Mouse (Mus musculus): ENCODE measurements around the gene Myl6. TPM values are rescaled to one million over a fixed set of nuclear protein-coding genes. Genes with fewer than 3 reads are reported as not detected.

Gene Myl6
- polyA plus RNA-seq, 1 experiment from 2014 or later, result 1,202 TPM

DNA sequence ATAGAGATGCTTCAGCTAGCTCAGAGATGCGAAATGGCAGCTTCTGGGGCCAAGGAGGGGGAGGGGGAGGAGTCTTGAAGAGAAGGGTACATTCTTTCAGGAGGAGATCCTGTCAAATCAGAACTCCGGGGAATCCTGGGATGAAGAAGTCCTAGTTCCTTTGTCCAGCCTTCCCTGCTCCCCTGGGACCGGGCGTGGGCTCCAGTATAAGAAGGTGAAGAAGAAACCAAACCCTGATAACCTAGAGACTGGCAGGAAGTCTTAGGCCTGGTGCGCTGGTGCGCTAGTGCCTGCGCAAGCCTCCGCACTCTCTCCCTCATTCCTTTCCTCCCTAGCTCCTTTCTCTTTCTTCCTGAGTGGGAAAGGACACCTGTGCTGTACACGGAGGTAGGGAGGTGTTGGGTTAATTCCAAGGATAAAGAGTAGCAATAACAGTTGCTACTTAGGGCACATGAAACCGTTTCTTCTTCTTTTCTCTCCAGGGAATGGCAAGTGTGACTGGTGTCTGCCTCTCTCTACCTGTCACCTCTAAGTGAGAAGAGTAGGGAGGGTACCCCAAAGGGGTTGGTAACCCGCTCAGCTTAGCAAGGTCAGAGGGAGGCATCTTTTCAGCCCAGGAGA, 30.3 kb upstream of the Myl6 start:
- Histone ChIP-seq H3K27ac (replicated peaks) (peak overlapping the region; percentile 73; the same call in 1 of the 2 replicates), H3K27me3 (replicated peaks) (no peaks in the 10 kb centered on the region), H3K4me1 (peaks cover 18% of the 10 kb centered on the region), H3K4me3 (peak overlapping the region; percentile 77), H3K9me3 (no peaks in the 10 kb centered on the region), H3K36me3 (peaks cover 38% of the 10 kb centered on the region), H3K9ac (peak overlapping the region; percentile 88), H3K4me2 (peak overlapping the region; percentile 89)
- WGBS, result 25% methylated on average over 11 of the region's 11 CpGs
- no peak for ATAC-seq (ENCODE audit: extremely low read depth, insufficient number of reproducible peaks, low FRiP score, low TSS enrichment)

DNA sequence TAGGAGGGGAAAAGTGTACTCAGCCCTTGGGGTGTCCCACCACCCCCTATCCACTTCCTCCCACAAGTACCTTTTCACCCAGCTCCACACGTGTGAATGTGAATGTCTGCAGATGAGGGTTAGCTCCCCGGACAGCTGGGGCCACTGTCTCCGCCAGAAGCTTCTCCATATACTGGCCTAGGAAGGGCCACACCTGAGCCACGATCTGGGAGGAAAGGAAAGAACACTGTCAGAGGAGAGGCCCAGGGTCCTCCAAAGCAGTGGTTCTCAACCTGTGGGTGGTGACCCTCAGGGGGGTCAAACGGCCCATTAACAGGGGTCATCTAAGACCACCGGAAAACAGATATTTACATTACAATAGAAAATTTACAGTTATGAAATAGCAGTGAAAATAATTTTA, 28.4 kb upstream of the Myl6 start:
- no peak for ATAC-seq (ENCODE audit: extremely low read depth, insufficient number of reproducible peaks, low FRiP score, low TSS enrichment)
- Histone ChIP-seq H3K4me2 (no peak overlapping the region), H3K27ac (replicated peaks) (no peak overlapping the region), H3K27me3 (replicated peaks) (peaks cover 3% of the 10 kb centered on the region), H3K4me3 (no peak overlapping the region), H3K9ac (no peak overlapping the region), H3K4me1 (peaks cover 18% of the 10 kb centered on the region), H3K36me3 (peaks cover 55% of the 10 kb centered on the region), H3K9me3 (no peaks in the 10 kb centered on the region)
- 80% methylated on average over 6 of the region's 6 CpGs for WGBS

DNA sequence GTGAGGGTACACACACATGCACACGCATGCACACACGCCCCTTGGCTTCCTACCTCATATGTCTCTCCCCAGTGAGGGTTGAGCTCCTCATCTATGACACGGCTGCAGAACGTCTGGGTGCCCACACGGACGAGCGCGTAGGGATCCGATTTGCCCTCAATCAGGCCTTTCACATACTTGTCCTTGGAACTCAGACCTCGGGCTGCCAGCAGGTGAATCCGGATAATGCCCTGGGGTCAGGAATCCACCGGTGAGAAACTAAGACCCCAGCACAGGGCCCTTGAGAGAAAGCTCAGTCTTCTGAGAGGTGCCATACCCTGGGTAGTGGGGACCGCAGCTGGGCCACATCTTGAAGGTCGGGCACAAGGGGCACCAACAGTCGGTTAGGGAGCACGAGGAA, 26.6 kb upstream of the Myl6 start:
- Histone ChIP-seq H3K36me3 (peaks cover 73% of the 10 kb centered on the region), H3K27me3 (replicated peaks) (peaks cover 16% of the 10 kb centered on the region), H3K4me1 (peaks cover 12% of the 10 kb centered on the region), H3K9me3 (no peaks in the 10 kb centered on the region), H3K4me3 (no peak overlapping the region), H3K27ac (replicated peaks) (no peak overlapping the region), H3K9ac (no peak overlapping the region), H3K4me2 (no peak overlapping the region)
- no peak for ATAC-seq (ENCODE audit: extremely low read depth, insufficient number of reproducible peaks, low FRiP score, low TSS enrichment)
- WGBS, result 81% methylated on average over 16 of the region's 16 CpGs

- Histone ChIP-seq H3K27me3 (replicated peaks) (peaks cover 16% of the 10 kb centered on the region), H3K9ac (no peak overlapping the region), H3K36me3 (peaks cover 87% of the 10 kb centered on the region), H3K4me1 (peaks cover 3% of the 10 kb centered on the region), H3K9me3 (no peaks in the 10 kb centered on the region), H3K4me3 (no peak overlapping the region), H3K4me2 (no peak overlapping the region), H3K27ac (replicated peaks) (no peak overlapping the region)
- no peak for ATAC-seq (ENCODE audit: extremely low read depth, insufficient number of reproducible peaks, low FRiP score, low TSS enrichment)
- 75% methylated on average over 7 of the region's 7 CpGs for WGBS
These were observed 24.9 kb upstream of the Myl6 start for GRCm38 (mm10) chr10:128518833-128519232.

- peaks cover 16% of the 10 kb centered on the region for H3K27me3 ChIP-seq (replicated peaks)
- H3K9ac ChIP-seq, result no peak overlapping the region
- no peak for ATAC-seq (ENCODE audit: extremely low read depth, insufficient number of reproducible peaks, low FRiP score, low TSS enrichment)
- H3K4me2 ChIP-seq, result peak overlapping the region; percentile 57; the same call in 1 of the 2 replicates
- H3K4me3 ChIP-seq, result no peak overlapping the region
- no peaks in the 10 kb centered on the region for H3K4me1 ChIP-seq
- 32% methylated on average over 6 of the region's 6 CpGs for WGBS
- H3K36me3 ChIP-seq, result peaks cover 95% of the 10 kb centered on the region
- H3K9me3 ChIP-seq, result no peaks in the 10 kb centered on the region
- H3K27ac ChIP-seq (replicated peaks), result no peak overlapping the region
These were observed 22.7 kb upstream of the Myl6 start for GRCm38 (mm10) chr10:128516677-128517076.

DNA sequence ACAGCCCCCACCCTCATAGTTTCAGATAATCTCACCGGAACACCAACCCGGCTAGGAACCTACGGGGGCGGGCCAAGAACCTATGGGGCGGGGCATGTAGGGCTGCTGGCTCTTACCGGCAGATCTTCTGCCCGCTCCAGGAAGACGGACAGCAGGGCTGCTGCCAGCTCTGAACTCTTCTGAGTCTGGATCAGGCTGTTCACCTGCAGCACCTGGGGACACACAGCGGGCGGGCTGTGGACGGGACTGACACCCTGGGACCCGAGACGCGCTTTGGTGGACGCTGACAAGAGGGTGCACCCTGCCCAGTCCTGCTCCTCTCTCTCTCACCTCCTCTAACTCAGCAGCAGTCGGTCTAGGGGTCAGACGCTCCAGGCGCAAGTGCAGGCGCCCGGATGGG, 22.1 kb upstream of the Myl6 start:
- peaks cover 16% of the 10 kb centered on the region for H3K27me3 ChIP-seq (replicated peaks)
- peak; percentile 28; the same call in 1 of the 2 replicates for ATAC-seq (ENCODE audit: extremely low read depth, insufficient number of reproducible peaks, low FRiP score, low TSS enrichment)
- no peaks in the 10 kb centered on the region for H3K9me3 ChIP-seq
- H3K4me3 ChIP-seq, result peak overlapping the region; percentile 8
- no peak overlapping the region for H3K27ac ChIP-seq (replicated peaks)
- peaks cover 95% of the 10 kb centered on the region for H3K36me3 ChIP-seq
- H3K4me1 ChIP-seq, result no peaks in the 10 kb centered on the region
- peak overlapping the region; percentile 44 for H3K9ac ChIP-seq
- WGBS, result 31% methylated on average over 20 of the region's 20 CpGs
- peak overlapping the region; percentile 57 for H3K4me2 ChIP-seq

- Histone ChIP-seq H3K4me2 (no peak overlapping the region), H3K4me1 (no peaks in the 10 kb centered on the region), H3K27me3 (replicated peaks) (peaks cover 16% of the 10 kb centered on the region), H3K9me3 (no peaks in the 10 kb centered on the region), H3K36me3 (peaks cover 95% of the 10 kb centered on the region), H3K4me3 (no peak overlapping the region), H3K27ac (replicated peaks) (no peak overlapping the region), H3K9ac (no peak overlapping the region)
- WGBS, result 79% methylated on average over 4 of the region's 4 CpGs
- ATAC-seq (ENCODE audit: extremely low read depth, insufficient number of reproducible peaks, low FRiP score, low TSS enrichment), result no peak
These were observed 21.1 kb upstream of the Myl6 start for GRCm38 (mm10) chr10:128515044-128515443.

GRCm38 (mm10) chr10:128511761-128512160, 17.8 kb upstream of the Myl6 start:
- no peak for ATAC-seq (ENCODE audit: extremely low read depth, insufficient number of reproducible peaks, low FRiP score, low TSS enrichment)
- no peak overlapping the region for H3K4me2 ChIP-seq
- no peak overlapping the region for H3K4me3 ChIP-seq
- peaks cover 75% of the 10 kb centered on the region for H3K36me3 ChIP-seq
- H3K9me3 ChIP-seq, result no peaks in the 10 kb centered on the region
- 83% methylated on average over 12 of the region's 12 CpGs for WGBS
- no peak overlapping the region for H3K27ac ChIP-seq (replicated peaks)
- H3K4me1 ChIP-seq, result no peaks in the 10 kb centered on the region
- peaks cover 7% of the 10 kb centered on the region; the same call in 1 of the 2 replicates for H3K27me3 ChIP-seq (replicated peaks)
- H3K9ac ChIP-seq, result no peak overlapping the region

- ATAC-seq (ENCODE audit: extremely low read depth, insufficient number of reproducible peaks, low FRiP score, low TSS enrichment), result no peak
- 84% methylated on average over 9 of the region's 9 CpGs for WGBS
- Histone ChIP-seq H3K4me1 (no peaks in the 10 kb centered on the region), H3K27me3 (replicated peaks) (peaks cover 3% of the 10 kb centered on the region; the same call in 1 of the 2 replicates), H3K9ac (no peak overlapping the region), H3K4me2 (no peak overlapping the region), H3K4me3 (no peak overlapping the region), H3K9me3 (no peaks in the 10 kb centered on the region), H3K36me3 (peaks cover 69% of the 10 kb centered on the region), H3K27ac (replicated peaks) (no peak overlapping the region)
These were observed 17.2 kb upstream of the Myl6 start for GRCm38 (mm10) chr10:128511189-128511588.

GRCm38 (mm10) chr10:128510301-128510700, 16.4 kb upstream of the Myl6 start:
- 83% methylated on average over 11 of the region's 11 CpGs for WGBS
- no peak overlapping the region for H3K4me2 ChIP-seq
- no peak for ATAC-seq (ENCODE audit: extremely low read depth, insufficient number of reproducible peaks, low FRiP score, low TSS enrichment)
- H3K9me3 ChIP-seq, result no peaks in the 10 kb centered on the region
- H3K4me1 ChIP-seq, result peaks cover under 1% of the 10 kb centered on the region; the same call in 1 of the 2 replicates
- H3K4me3 ChIP-seq, result no peak overlapping the region
- H3K36me3 ChIP-seq, result peaks cover 63% of the 10 kb centered on the region
- no peak overlapping the region for H3K27ac ChIP-seq (replicated peaks)
- no peak overlapping the region for H3K9ac ChIP-seq
- no peaks in the 10 kb centered on the region for H3K27me3 ChIP-seq (replicated peaks)

GRCm38 (mm10) chr10:128509831-128510230, 15.9 kb upstream of the Myl6 start:
- Histone ChIP-seq H3K4me3 (no peak overlapping the region), H3K4me2 (no peak overlapping the region), H3K9ac (no peak overlapping the region), H3K9me3 (no peaks in the 10 kb centered on the region), H3K27ac (replicated peaks) (no peak overlapping the region), H3K4me1 (peaks cover 5% of the 10 kb centered on the region), H3K36me3 (peaks cover 58% of the 10 kb centered on the region), H3K27me3 (replicated peaks) (no peaks in the 10 kb centered on the region)
- no peak for ATAC-seq (ENCODE audit: extremely low read depth, insufficient number of reproducible peaks, low FRiP score, low TSS enrichment)
- 65% methylated on average over 4 of the region's 4 CpGs for WGBS

- Histone ChIP-seq H3K36me3 (peaks cover 55% of the 10 kb centered on the region), H3K4me3 (no peak overlapping the region), H3K9me3 (no peaks in the 10 kb centered on the region), H3K27me3 (replicated peaks) (no peaks in the 10 kb centered on the region), H3K4me1 (peaks cover 10% of the 10 kb centered on the region), H3K4me2 (no peak overlapping the region), H3K9ac (no peak overlapping the region), H3K27ac (replicated peaks) (no peak overlapping the region)
- ATAC-seq (ENCODE audit: extremely low read depth, insufficient number of reproducible peaks, low FRiP score, low TSS enrichment), result no peak
- WGBS, result 84% methylated on average over 9 of the region's 9 CpGs
These were observed 15.3 kb upstream of the Myl6 start for GRCm38 (mm10) chr10:128509203-128509602.

Measured in heart, embryonic 13.5 days (tissue).